Mouse (Mus musculus): ENCODE measurements around the gene Rnf10. TPM values are rescaled to one million over a fixed set of nuclear protein-coding genes. Genes with fewer than 3 reads are reported as not detected.

Gene Rnf10
- polyA plus RNA-seq, 1 experiment from 2014 or later = 85.0 TPM

GRCm38 (mm10) chr5:115232516-115232915, 40.2 kb downstream of the Rnf10 start:
- Histone ChIP-seq H3K9me3 (ENCODE audit: control insufficient read depth, low read length) (no peaks in the 10 kb centered on the region), H3K27me3 (ENCODE audit: control insufficient read depth, insufficient read depth, low read length) (peaks cover 15% of the 10 kb centered on the region), H3K4me1 (ENCODE audit: control insufficient read depth, insufficient read depth, low read length) (peaks cover 6% of the 10 kb centered on the region), H3K4me3 (ENCODE audit: low read depth, low read length) (no peak overlapping the region), H3K27ac (ENCODE audit: low read depth, low read length) (no peak overlapping the region), H3K36me3 (ENCODE audit: control insufficient read depth, insufficient read depth, low read length) (no peaks in the 10 kb centered on the region), H3K9ac (ENCODE audit: low read length) (no peak overlapping the region), H3K4me2 (no peak overlapping the region)
- DNase-seq (ENCODE audit: low spot score, missing footprints) (no peak), ATAC-seq (ENCODE audit: low FRiP score) (no peak)
- WGBS = 83% methylated on average over 6 of the region's 6 CpGs

GRCm38 (mm10) chr5:115231552-115232120, 41.1 kb downstream of the Rnf10 start:
- WGBS = 48% methylated on average over 16 of the region's 16 CpGs
- DNase-seq (ENCODE audit: low spot score, missing footprints) (no peak), ATAC-seq (ENCODE audit: low FRiP score) (no peak)
- Histone ChIP-seq H3K4me2 (no peak overlapping the region), H3K4me1 (ENCODE audit: control insufficient read depth, insufficient read depth, low read length) (peaks cover 6% of the 10 kb centered on the region), H3K27ac (ENCODE audit: low read depth, low read length) (no peak overlapping the region), H3K9ac (ENCODE audit: low read length) (no peak overlapping the region), H3K27me3 (ENCODE audit: control insufficient read depth, insufficient read depth, low read length) (peaks cover 15% of the 10 kb centered on the region), H3K4me3 (ENCODE audit: low read depth, low read length) (no peak overlapping the region), H3K36me3 (ENCODE audit: control insufficient read depth, insufficient read depth, low read length) (no peaks in the 10 kb centered on the region), H3K9me3 (ENCODE audit: control insufficient read depth, low read length) (no peaks in the 10 kb centered on the region)

GRCm38 (mm10) chr5:115230830-115231551, 41.7 kb downstream of the Rnf10 start:
- DNase-seq (ENCODE audit: low spot score, missing footprints) (no peak), ATAC-seq (ENCODE audit: low FRiP score) (no peak)
- H3K36me3 ChIP-seq (ENCODE audit: control insufficient read depth, insufficient read depth, low read length) = no peaks in the 10 kb centered on the region
- H3K4me3 ChIP-seq (ENCODE audit: low read depth, low read length) = no peak overlapping the region
- no peaks in the 10 kb centered on the region for H3K9me3 ChIP-seq (ENCODE audit: control insufficient read depth, low read length)
- H3K27me3 ChIP-seq (ENCODE audit: control insufficient read depth, insufficient read depth, low read length) = peaks cover 15% of the 10 kb centered on the region
- no peak overlapping the region for H3K4me2 ChIP-seq
- 56% methylated on average over 15 of the region's 15 CpGs for WGBS
- peaks cover 6% of the 10 kb centered on the region for H3K4me1 ChIP-seq (ENCODE audit: control insufficient read depth, insufficient read depth, low read length)
- H3K9ac ChIP-seq (ENCODE audit: low read length) = no peak overlapping the region
- H3K27ac ChIP-seq (ENCODE audit: low read depth, low read length) = no peak overlapping the region

DNA sequence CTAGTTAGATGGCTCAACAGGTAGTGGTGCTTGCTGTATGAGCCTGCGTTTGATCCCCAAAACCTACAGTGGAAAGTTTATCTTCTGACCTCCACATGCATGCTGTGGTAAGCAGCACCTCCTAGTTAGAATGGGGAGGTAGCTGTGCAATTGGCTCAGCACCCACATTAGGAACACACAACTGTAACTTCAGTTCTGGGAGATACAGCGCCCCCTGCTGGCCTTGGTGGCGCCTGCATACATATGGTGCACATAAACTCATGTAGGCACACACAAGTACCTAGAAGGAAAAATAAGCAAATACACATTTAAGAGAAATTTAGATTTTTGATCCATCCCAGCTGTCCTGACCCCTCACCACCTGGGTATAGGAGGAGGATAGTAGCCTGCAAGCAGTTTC, 50.2 kb downstream of the Rnf10 start:
- H3K9ac ChIP-seq (ENCODE audit: low read length) = no peak overlapping the region
- H3K36me3 ChIP-seq (ENCODE audit: control insufficient read depth, insufficient read depth, low read length) = no peaks in the 10 kb centered on the region
- no peak overlapping the region for H3K4me2 ChIP-seq
- H3K4me1 ChIP-seq (ENCODE audit: control insufficient read depth, insufficient read depth, low read length) = no peaks in the 10 kb centered on the region
- no peak overlapping the region for H3K27ac ChIP-seq (ENCODE audit: low read depth, low read length)
- DNase-seq (ENCODE audit: low spot score, missing footprints) = no peak
- WGBS = 70% methylated on average over 3 of the region's 3 CpGs
- no peak overlapping the region for H3K4me3 ChIP-seq (ENCODE audit: low read depth, low read length)
- H3K27me3 ChIP-seq (ENCODE audit: control insufficient read depth, insufficient read depth, low read length) = no peaks in the 10 kb centered on the region
- no peaks in the 10 kb centered on the region for H3K9me3 ChIP-seq (ENCODE audit: control insufficient read depth, low read length)
- ATAC-seq (ENCODE audit: low FRiP score) = no peak

GRCm38 (mm10) chr5:115220931-115221640, 51.6 kb downstream of the Rnf10 start:
- no peaks in the 10 kb centered on the region for H3K36me3 ChIP-seq (ENCODE audit: control insufficient read depth, insufficient read depth, low read length)
- 42% methylated on average over 13 of the region's 13 CpGs for WGBS
- no peak for DNase-seq (ENCODE audit: low spot score, missing footprints)
- H3K27me3 ChIP-seq (ENCODE audit: control insufficient read depth, insufficient read depth, low read length) = 0 out of 2 replicates have a peak, but pooled peaks cover 2% of the 10 kb centered on the region
- no peak overlapping the region for H3K27ac ChIP-seq (ENCODE audit: low read depth, low read length)
- no peak for ATAC-seq (ENCODE audit: low FRiP score)
- no peak overlapping the region for H3K4me2 ChIP-seq
- no peak overlapping the region for H3K9ac ChIP-seq (ENCODE audit: low read length)
- H3K4me3 ChIP-seq (ENCODE audit: low read depth, low read length) = no peak overlapping the region
- H3K9me3 ChIP-seq (ENCODE audit: control insufficient read depth, low read length) = no peaks in the 10 kb centered on the region
- H3K4me1 ChIP-seq (ENCODE audit: control insufficient read depth, insufficient read depth, low read length) = no peaks in the 10 kb centered on the region

DNA sequence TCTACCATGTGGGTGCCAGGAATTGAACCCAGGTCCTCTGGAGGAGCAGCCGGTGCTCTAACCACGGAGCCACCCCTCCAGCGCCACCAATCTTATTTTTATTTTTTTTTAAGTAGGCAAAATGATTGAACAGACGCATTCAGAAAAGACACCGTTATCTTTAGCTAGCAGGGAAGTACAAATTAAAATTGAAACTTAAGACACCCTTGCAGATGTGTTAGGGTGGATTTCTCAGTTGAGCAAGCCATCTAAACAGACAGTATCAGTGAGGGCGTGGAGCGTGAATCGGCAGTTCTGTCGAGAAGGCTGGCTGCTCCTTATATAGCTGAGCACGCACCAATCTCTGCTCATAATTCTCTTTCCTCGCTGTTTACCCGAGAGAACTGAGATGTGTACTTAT, 54.7 kb downstream of the Rnf10 start:
- ATAC-seq (ENCODE audit: low FRiP score) (no peak), DNase-seq (ENCODE audit: low spot score, missing footprints) (no peak)
- 91% methylated on average over 12 of the region's 12 CpGs for WGBS
- Histone ChIP-seq H3K4me2 (no peak overlapping the region), H3K4me3 (ENCODE audit: low read depth, low read length) (no peak overlapping the region), H3K9me3 (ENCODE audit: control insufficient read depth, low read length) (no peaks in the 10 kb centered on the region), H3K36me3 (ENCODE audit: control insufficient read depth, insufficient read depth, low read length) (no peaks in the 10 kb centered on the region), H3K27ac (ENCODE audit: low read depth, low read length) (no peak overlapping the region), H3K27me3 (ENCODE audit: control insufficient read depth, insufficient read depth, low read length) (peaks cover 6% of the 10 kb centered on the region), H3K9ac (ENCODE audit: low read length) (no peak overlapping the region), H3K4me1 (ENCODE audit: control insufficient read depth, insufficient read depth, low read length) (no peaks in the 10 kb centered on the region; the same call in 1 of the 2 replicates)

DNA sequence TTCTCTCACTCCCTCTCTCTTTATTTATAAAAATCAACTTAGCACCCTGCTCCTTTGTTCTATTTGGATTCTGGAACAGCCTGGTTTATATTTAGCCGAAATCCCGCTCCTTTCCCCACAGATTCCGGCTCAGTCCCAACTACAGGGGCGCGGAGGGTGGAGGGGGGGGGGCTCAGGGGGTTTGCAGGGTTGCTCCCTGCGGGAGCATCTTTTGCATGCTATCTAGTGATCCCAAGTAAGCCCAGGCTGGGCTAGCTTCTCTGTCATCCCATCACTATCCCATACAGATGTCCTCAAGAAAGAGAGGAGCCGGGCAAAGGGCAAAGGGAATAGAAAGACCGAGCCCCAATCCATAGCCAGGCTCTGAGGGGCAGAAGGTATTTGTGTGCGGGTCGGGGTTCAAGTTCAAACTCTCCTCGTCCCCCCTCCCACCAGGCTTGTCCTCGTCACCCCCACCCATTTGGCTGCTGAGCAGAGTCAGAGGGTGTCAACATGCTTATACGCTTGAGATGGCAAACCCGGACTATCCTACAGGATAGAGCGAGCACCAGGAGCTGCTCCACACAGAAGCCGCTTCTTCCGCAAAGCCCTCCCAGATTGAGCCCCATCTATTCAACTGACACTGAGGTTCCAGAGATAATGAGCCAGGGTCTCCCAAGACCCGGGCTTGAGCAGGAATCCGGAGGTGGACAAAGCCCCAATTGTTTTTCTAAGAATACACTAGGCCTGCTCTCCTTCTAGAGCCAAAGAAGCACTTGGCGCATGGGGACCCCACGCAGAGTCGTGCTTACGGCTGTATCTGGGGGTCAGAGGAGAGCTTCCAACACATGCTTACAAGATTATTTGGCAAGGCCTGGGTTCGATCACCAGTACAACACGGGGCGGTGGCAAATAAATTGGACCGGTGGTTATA, 57.2 kb downstream of the Rnf10 start:
- peak overlapping the region; percentile 29 for H3K4me3 ChIP-seq (ENCODE audit: low read depth, low read length)
- ATAC-seq (ENCODE audit: low FRiP score) = peak; percentile 63; the same call in 1 of the 2 replicates
- peaks cover 6% of the 10 kb centered on the region for H3K27me3 ChIP-seq (ENCODE audit: control insufficient read depth, insufficient read depth, low read length)
- no peak overlapping the region for H3K27ac ChIP-seq (ENCODE audit: low read depth, low read length)
- DNase-seq (ENCODE audit: low spot score, missing footprints) = peak; percentile 87
- peak overlapping the region; percentile 51 for H3K4me2 ChIP-seq
- no peaks in the 10 kb centered on the region; the same call in 1 of the 2 replicates for H3K4me1 ChIP-seq (ENCODE audit: control insufficient read depth, insufficient read depth, low read length)
- 13% methylated on average over 27 of the region's 27 CpGs for WGBS
- no peaks in the 10 kb centered on the region for H3K36me3 ChIP-seq (ENCODE audit: control insufficient read depth, insufficient read depth, low read length)
- no peaks in the 10 kb centered on the region for H3K9me3 ChIP-seq (ENCODE audit: control insufficient read depth, low read length)
- peak overlapping the region; percentile 60 for H3K9ac ChIP-seq (ENCODE audit: low read length)

DNA sequence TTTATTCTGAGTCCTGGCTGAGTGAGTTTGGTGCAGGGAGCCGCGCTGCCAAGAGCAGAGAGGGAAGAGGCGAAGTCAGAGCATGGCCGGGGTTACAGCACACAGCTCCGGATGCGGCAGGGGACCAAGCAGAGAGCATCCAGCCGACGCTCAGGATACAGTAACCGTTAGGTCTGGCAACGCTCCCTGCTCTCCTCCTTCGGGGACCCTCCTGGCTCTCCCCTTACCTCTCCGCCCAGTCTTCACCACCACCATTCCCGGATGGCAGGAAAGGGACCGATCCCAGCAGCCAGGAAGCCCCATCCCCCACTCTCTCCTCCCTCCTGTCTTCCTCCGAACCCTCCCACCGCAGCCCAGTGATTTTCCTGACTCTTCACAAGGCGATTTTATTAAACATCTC, 57.8 kb downstream of the Rnf10 start:
- peak overlapping the region; percentile 51 for H3K4me2 ChIP-seq
- peak overlapping the region; percentile 60 for H3K9ac ChIP-seq (ENCODE audit: low read length)
- no peaks in the 10 kb centered on the region for H3K36me3 ChIP-seq (ENCODE audit: control insufficient read depth, insufficient read depth, low read length)
- H3K4me3 ChIP-seq (ENCODE audit: low read depth, low read length) = peak overlapping the region; percentile 29
- peaks cover 6% of the 10 kb centered on the region for H3K27me3 ChIP-seq (ENCODE audit: control insufficient read depth, insufficient read depth, low read length)
- ATAC-seq (ENCODE audit: low FRiP score) = peak; percentile 67; the same call in 1 of the 2 replicates
- no peak overlapping the region for H3K27ac ChIP-seq (ENCODE audit: low read depth, low read length)
- no peaks in the 10 kb centered on the region; the same call in 1 of the 2 replicates for H3K4me1 ChIP-seq (ENCODE audit: control insufficient read depth, insufficient read depth, low read length)
- under 1% methylated on average over 17 of the region's 17 CpGs for WGBS
- DNase-seq (ENCODE audit: low spot score, missing footprints) = peak; percentile 96
- no peaks in the 10 kb centered on the region for H3K9me3 ChIP-seq (ENCODE audit: control insufficient read depth, low read length)

Measured in midbrain, embryonic 11.5 days (tissue).